Mouse (Mus musculus) limb, embryonic 10.5 days (tissue): ENCODE data around the gene Dsp. TPM values are rescaled to one million over a fixed set of nuclear protein-coding genes. Genes with fewer than 3 reads are reported as not detected.

Source experiments
- polyA plus RNA-seq: library from polyadenylated mRNA; unstranded; fragments of >200 nt; fragmentation: Nextera tagmentation; extraction: Ambion mirVana; gene quantifications from 2 replicates; pipeline ENCODE4 v1.2.1, GENCODE M21; 2016

Dsp gene
- polyA plus RNA-seq, 1 experiment from 2014 or later, result 2.1 TPM

Other genes with a start within 250 kb of the Dsp start
- 103 and 114 TPM in 2 replicates for gene Ssr1, start 157.1 kb upstream of the Dsp start, polyA plus RNA-seq
- gene Riok1, start 114.3 kb upstream of the Dsp start, polyA plus RNA-seq, result 52.7 and 60.0 TPM in 2 replicates
- 0.78 and 0.96 TPM in 2 replicates for gene Cage1, start 114.2 kb upstream of the Dsp start, polyA plus RNA-seq
- 35.5 and 36.4 TPM in 2 replicates for gene Snrnp48, start 53.6 kb downstream of the Dsp start, polyA plus RNA-seq
- gene Bmp6, start 193.8 kb downstream of the Dsp start, polyA plus RNA-seq, result 0.23 and 0.30 TPM in 2 replicates